Mouse (Mus musculus): Measurements from ENCODE around the gene Ubr3.

Ubr3 gene

GRCm38 (mm10) chr2:69936331-69936730 is 39.3 kb downstream of the Ubr3 start:
- no peak overlapping the region for H3K4me3 ChIP-seq (replicated peaks; ENCODE audit: low read length)
- TF ChIP-seq POU5F1 (IDR thresholded peaks at IDR 0.05; ENCODE audit: borderline replicate concordance, low read length) = no peak
- no peaks in the 10 kb centered on the region for H3K4me1 ChIP-seq (replicated peaks; ENCODE audit: low read depth, low read length)

GRCm38 (mm10) chr2:69939226-69939625 is 42.2 kb downstream of the Ubr3 start:
- H3K9me3 ChIP-seq (ENCODE audit: low read length) = no peaks in the 10 kb centered on the region

More at GRCm38 (mm10) chr2:69936331-69936730, 39.3 kb downstream of the Ubr3 start:
- Histone ChIP-seq H3K36me3 (ENCODE audit: insufficient read depth, low read length) (peaks cover 67% of the 10 kb centered on the region), H3K27me3 (ENCODE audit: insufficient read depth, low read length) (no peaks in the 10 kb centered on the region), H3K9me3 (ENCODE audit: low read length) (no peaks in the 10 kb centered on the region)

GRCm38 (mm10) chr2:69939649-69940048 is 42.6 kb downstream of the Ubr3 start:
- Histone ChIP-seq H3K9me3 (ENCODE audit: low read length) (no peaks in the 10 kb centered on the region), H3K4me3 (replicated peaks; ENCODE audit: low read length) (no peak overlapping the region), H3K4me1 (replicated peaks; ENCODE audit: low read depth, low read length) (no peaks in the 10 kb centered on the region), H3K27me3 (ENCODE audit: insufficient read depth, low read length) (no peaks in the 10 kb centered on the region), H3K36me3 (ENCODE audit: insufficient read depth, low read length) (peaks cover 46% of the 10 kb centered on the region)
- TF ChIP-seq CTCF (conservative IDR thresholded peaks at IDR 0.05; ENCODE audit: low read length) (no peak), NANOG (IDR thresholded peaks at IDR 0.05; ENCODE audit: borderline replicate concordance, low read length) (no peak), POU5F1 (IDR thresholded peaks at IDR 0.05; ENCODE audit: borderline replicate concordance, low read length) (no peak)

More at GRCm38 (mm10) chr2:69939226-69939625, 42.2 kb downstream of the Ubr3 start:
- H3K36me3 ChIP-seq (ENCODE audit: insufficient read depth, low read length) = peaks cover 50% of the 10 kb centered on the region
- no peaks in the 10 kb centered on the region for H3K27me3 ChIP-seq (ENCODE audit: insufficient read depth, low read length)
- TF ChIP-seq POU5F1 (IDR thresholded peaks at IDR 0.05; ENCODE audit: borderline replicate concordance, low read length) (no peak), CTCF (conservative IDR thresholded peaks at IDR 0.05; ENCODE audit: low read length) (no peak), NANOG (IDR thresholded peaks at IDR 0.05; ENCODE audit: borderline replicate concordance, low read length) (no peak)
- H3K4me3 ChIP-seq (replicated peaks; ENCODE audit: low read length) = no peak overlapping the region
- no peaks in the 10 kb centered on the region for H3K4me1 ChIP-seq (replicated peaks; ENCODE audit: low read depth, low read length)

- no peak overlapping the region for H3K4me3 ChIP-seq (replicated peaks; ENCODE audit: low read length)
- no peaks in the 10 kb centered on the region for H3K9me3 ChIP-seq (ENCODE audit: low read length)
- no peaks in the 10 kb centered on the region for H3K27me3 ChIP-seq (ENCODE audit: insufficient read depth, low read length)
- H3K36me3 ChIP-seq (ENCODE audit: insufficient read depth, low read length) = peaks cover 41% of the 10 kb centered on the region
- no peak for TF ChIP-seq NANOG (IDR thresholded peaks at IDR 0.05; ENCODE audit: borderline replicate concordance, low read length)
- no peak for TF ChIP-seq POU5F1 (IDR thresholded peaks at IDR 0.05; ENCODE audit: borderline replicate concordance, low read length)
- no peak for TF ChIP-seq CTCF (conservative IDR thresholded peaks at IDR 0.05; ENCODE audit: low read length)
- H3K4me1 ChIP-seq (replicated peaks; ENCODE audit: low read depth, low read length) = no peaks in the 10 kb centered on the region
Observed at GRCm38 (mm10) chr2:69941391-69942030, 44.5 kb downstream of the Ubr3 start.

- no peaks in the 10 kb centered on the region for H3K27me3 ChIP-seq (ENCODE audit: insufficient read depth, low read length)
- TF ChIP-seq CTCF (conservative IDR thresholded peaks at IDR 0.05; ENCODE audit: low read length) = no peak
- no peaks in the 10 kb centered on the region for H3K4me1 ChIP-seq (replicated peaks; ENCODE audit: low read depth, low read length)
- no peaks in the 10 kb centered on the region for H3K9me3 ChIP-seq (ENCODE audit: low read length)
- no peak overlapping the region for H3K4me3 ChIP-seq (replicated peaks; ENCODE audit: low read length)
- H3K36me3 ChIP-seq (ENCODE audit: insufficient read depth, low read length) = peaks cover 68% of the 10 kb centered on the region
Observed at GRCm38 (mm10) chr2:69952849-69953248, 55.8 kb downstream of the Ubr3 start.

- Histone ChIP-seq H3K9me3 (ENCODE audit: low read length) (no peaks in the 10 kb centered on the region), H3K36me3 (ENCODE audit: insufficient read depth, low read length) (peaks cover 61% of the 10 kb centered on the region), H3K4me1 (replicated peaks; ENCODE audit: low read depth, low read length) (no peaks in the 10 kb centered on the region), H3K27me3 (ENCODE audit: insufficient read depth, low read length) (no peaks in the 10 kb centered on the region), H3K4me3 (replicated peaks; ENCODE audit: low read length) (no peak overlapping the region)
- peak; percentile 88 for TF ChIP-seq CTCF (conservative IDR thresholded peaks at IDR 0.05; ENCODE audit: low read length)
- no peak for TF ChIP-seq NANOG (IDR thresholded peaks at IDR 0.05; ENCODE audit: borderline replicate concordance, low read length)
Observed at GRCm38 (mm10) chr2:69955635-69956034, 58.6 kb downstream of the Ubr3 start.

GRCm38 (mm10) chr2:69957622-69958021 is 60.6 kb downstream of the Ubr3 start:
- TF ChIP-seq CTCF (conservative IDR thresholded peaks at IDR 0.05; ENCODE audit: low read length) (no peak), POU5F1 (IDR thresholded peaks at IDR 0.05; ENCODE audit: borderline replicate concordance, low read length) (no peak), NANOG (IDR thresholded peaks at IDR 0.05; ENCODE audit: borderline replicate concordance, low read length) (no peak)
- Histone ChIP-seq H3K4me3 (replicated peaks; ENCODE audit: low read length) (no peak overlapping the region), H3K4me1 (replicated peaks; ENCODE audit: low read depth, low read length) (no peaks in the 10 kb centered on the region), H3K9me3 (ENCODE audit: low read length) (no peaks in the 10 kb centered on the region), H3K36me3 (ENCODE audit: insufficient read depth, low read length) (peaks cover 65% of the 10 kb centered on the region), H3K27me3 (ENCODE audit: insufficient read depth, low read length) (no peaks in the 10 kb centered on the region)

GRCm38 (mm10) chr2:69974896-69975295 is 77.8 kb downstream of the Ubr3 start:
- Histone ChIP-seq H3K4me1 (replicated peaks; ENCODE audit: low read depth, low read length) (peaks cover 3% of the 10 kb centered on the region; the same call in 1 of the 2 replicates), H3K27me3 (ENCODE audit: insufficient read depth, low read length) (no peaks in the 10 kb centered on the region), H3K36me3 (ENCODE audit: insufficient read depth, low read length) (peaks cover 55% of the 10 kb centered on the region), H3K4me3 (replicated peaks; ENCODE audit: low read length) (no peak overlapping the region), H3K9me3 (ENCODE audit: low read length) (no peaks in the 10 kb centered on the region)
- TF ChIP-seq CTCF (conservative IDR thresholded peaks at IDR 0.05; ENCODE audit: low read length) (no peak), POU5F1 (IDR thresholded peaks at IDR 0.05; ENCODE audit: borderline replicate concordance, low read length) (no peak), NANOG (IDR thresholded peaks at IDR 0.05; ENCODE audit: borderline replicate concordance, low read length) (no peak)

GRCm38 (mm10) chr2:69989224-69989623 is 92.2 kb downstream of the Ubr3 start:
- H3K27me3 ChIP-seq (ENCODE audit: insufficient read depth, low read length) = no peaks in the 10 kb centered on the region
- no peak overlapping the region for H3K4me3 ChIP-seq (replicated peaks; ENCODE audit: low read length)
- TF ChIP-seq NANOG (IDR thresholded peaks at IDR 0.05; ENCODE audit: borderline replicate concordance, low read length) = no peak
- no peak for TF ChIP-seq CTCF (conservative IDR thresholded peaks at IDR 0.05; ENCODE audit: low read length)
- no peak for TF ChIP-seq POU5F1 (IDR thresholded peaks at IDR 0.05; ENCODE audit: borderline replicate concordance, low read length)
- no peaks in the 10 kb centered on the region for H3K9me3 ChIP-seq (ENCODE audit: low read length)
- no peaks in the 10 kb centered on the region for H3K4me1 ChIP-seq (replicated peaks; ENCODE audit: low read depth, low read length)
- peaks cover 68% of the 10 kb centered on the region for H3K36me3 ChIP-seq (ENCODE audit: insufficient read depth, low read length)
